Mouse (Mus musculus): ENCODE measurements around the gene Fam71f2. TPM values are rescaled to one million over a fixed set of nuclear protein-coding genes. Genes with fewer than 3 reads are reported as not detected.

The Fam71f2 gene
- total and polyA plus RNA-seq, 2 experiments from 2014 or later, result 0.62 to 0.64 TPM

- H3K36me3 ChIP-seq (ENCODE audit: insufficient read depth), result peaks cover 7% of the 10 kb centered on the region; the same call in 1 of the 2 replicates
- no peaks in the 10 kb centered on the region for H3K9me3 ChIP-seq (ENCODE audit: low read length)
- H3K27me3 ChIP-seq (ENCODE audit: insufficient read depth, low read length), result no peaks in the 10 kb centered on the region
- peak within 1 kb of the TSS; percentile 70 for H3K4me2 ChIP-seq (ENCODE audit: low read depth)
- ATAC-seq (peak; percentile 98), DNase-seq (peak; percentile 95)
- peak within 1 kb of the TSS; percentile 63 for H3K4me3 ChIP-seq (ENCODE audit: low read depth, low read length)
- H3K4me1 ChIP-seq (ENCODE audit: insufficient read depth), result peaks cover 4% of the 10 kb centered on the region; the same call in 1 of the 2 replicates
- peak within 1 kb of the TSS; percentile 65 for H3K9ac ChIP-seq
- 0 out of 2 replicates have a peak, but pooled peaks have one; percentile 2 for TF ChIP-seq CTCF (IDR thresholded peaks at IDR 0.05; ENCODE audit: low read depth)
- 1% methylated on average over 46 of the region's 46 CpGs for WGBS
- H3K27ac ChIP-seq (ENCODE audit: low read depth, low read length), result peak within 1 kb of the TSS; percentile 16; the same call in 1 of the 2 replicates
These were observed 6.9 kb upstream of the Fam71f2 start, which contains the start of gene Hilpda for GRCm38 (mm10) chr6:29272312-29273072. Gene Hilpda, plus strand, starts transcription at chr6:29272488.

GRCm38 (mm10) chr6:29276746-29277145 lies 2.6 kb upstream of the Fam71f2 start:
- 92% methylated on average over 5 of the region's 5 CpGs for WGBS
- Histone ChIP-seq H3K4me1 (ENCODE audit: insufficient read depth) (peaks cover 4% of the 10 kb centered on the region; the same call in 1 of the 2 replicates), H3K27ac (ENCODE audit: low read depth, low read length) (no peak overlapping the region), H3K36me3 (ENCODE audit: insufficient read depth) (peaks cover 7% of the 10 kb centered on the region; the same call in 1 of the 2 replicates), H3K4me2 (ENCODE audit: low read depth) (no peak overlapping the region), H3K27me3 (ENCODE audit: insufficient read depth, low read length) (no peaks in the 10 kb centered on the region), H3K4me3 (ENCODE audit: low read depth, low read length) (no peak overlapping the region), H3K9me3 (ENCODE audit: low read length) (no peaks in the 10 kb centered on the region), H3K9ac (no peak overlapping the region)
- ATAC-seq, result no peak
- TF ChIP-seq CTCF (IDR thresholded peaks at IDR 0.05; ENCODE audit: low read depth), result no peak
- no peak for DNase-seq

- Histone ChIP-seq H3K4me3 (ENCODE audit: low read depth, low read length) (no peak overlapping the region), H3K36me3 (ENCODE audit: insufficient read depth) (peaks cover 7% of the 10 kb centered on the region; the same call in 1 of the 2 replicates), H3K9me3 (ENCODE audit: low read length) (no peaks in the 10 kb centered on the region), H3K27me3 (ENCODE audit: insufficient read depth, low read length) (no peaks in the 10 kb centered on the region), H3K27ac (ENCODE audit: low read depth, low read length) (peak overlapping the region; percentile 9; the same call in 1 of the 2 replicates), H3K4me1 (ENCODE audit: insufficient read depth) (no peaks in the 10 kb centered on the region), H3K9ac (no peak overlapping the region), H3K4me2 (ENCODE audit: low read depth) (no peak overlapping the region)
- peak; percentile 84 for TF ChIP-seq CTCF (IDR thresholded peaks at IDR 0.05; ENCODE audit: low read depth)
- peak; percentile 90 for ATAC-seq
- peak; percentile 72 for DNase-seq
- WGBS, result 35% methylated on average over 8 of the region's 8 CpGs
These were observed 703 bp upstream of the Fam71f2 start for GRCm38 (mm10) chr6:29278513-29279267.

- DNase-seq (no peak), ATAC-seq (no peak)
- H3K9me3 ChIP-seq (ENCODE audit: low read length), result no peaks in the 10 kb centered on the region
- no peaks in the 10 kb centered on the region for H3K4me1 ChIP-seq (ENCODE audit: insufficient read depth)
- no peaks in the 10 kb centered on the region for H3K27me3 ChIP-seq (ENCODE audit: insufficient read depth, low read length)
- H3K4me2 ChIP-seq (ENCODE audit: low read depth), result no peak overlapping the region
- 26% methylated on average over 7 of the region's 7 CpGs for WGBS
- no peak overlapping the region for H3K9ac ChIP-seq
- no peak overlapping the region for H3K27ac ChIP-seq (ENCODE audit: low read depth, low read length)
- no peaks in the 10 kb centered on the region for H3K36me3 ChIP-seq (ENCODE audit: insufficient read depth)
- TF ChIP-seq CTCF (IDR thresholded peaks at IDR 0.05; ENCODE audit: low read depth), result no peak
- H3K4me3 ChIP-seq (ENCODE audit: low read depth, low read length), result no peak overlapping the region
These were observed 1.3 kb downstream of the Fam71f2 start for GRCm38 (mm10) chr6:29280671-29281070.

GRCm38 (mm10) chr6:29286870-29287269 lies 7.5 kb downstream of the Fam71f2 start:
- Histone ChIP-seq H3K4me3 (ENCODE audit: low read depth, low read length) (no peak overlapping the region), H3K27ac (ENCODE audit: low read depth, low read length) (no peak overlapping the region), H3K4me1 (ENCODE audit: insufficient read depth) (no peaks in the 10 kb centered on the region), H3K36me3 (ENCODE audit: insufficient read depth) (no peaks in the 10 kb centered on the region), H3K9me3 (ENCODE audit: low read length) (no peaks in the 10 kb centered on the region), H3K27me3 (ENCODE audit: insufficient read depth, low read length) (no peaks in the 10 kb centered on the region), H3K4me2 (ENCODE audit: low read depth) (no peak overlapping the region), H3K9ac (no peak overlapping the region)
- ATAC-seq (no peak), DNase-seq (no peak)
- WGBS, result 75% methylated on average over 7 of the region's 7 CpGs
- no peak for TF ChIP-seq CTCF (IDR thresholded peaks at IDR 0.05; ENCODE audit: low read depth)

- ATAC-seq (no peak), DNase-seq (no peak)
- no peaks in the 10 kb centered on the region for H3K9me3 ChIP-seq (ENCODE audit: low read length)
- WGBS, result 30% methylated on average over 6 of the region's 6 CpGs
- no peak overlapping the region for H3K4me2 ChIP-seq (ENCODE audit: low read depth)
- no peak overlapping the region for H3K9ac ChIP-seq
- no peaks in the 10 kb centered on the region for H3K27me3 ChIP-seq (ENCODE audit: insufficient read depth, low read length)
- no peak for TF ChIP-seq CTCF (IDR thresholded peaks at IDR 0.05; ENCODE audit: low read depth)
- H3K27ac ChIP-seq (ENCODE audit: low read depth, low read length), result no peak overlapping the region
- no peaks in the 10 kb centered on the region for H3K4me1 ChIP-seq (ENCODE audit: insufficient read depth)
- no peak overlapping the region for H3K4me3 ChIP-seq (ENCODE audit: low read depth, low read length)
- no peaks in the 10 kb centered on the region for H3K36me3 ChIP-seq (ENCODE audit: insufficient read depth)
These were observed 8.1 kb downstream of the Fam71f2 start for GRCm38 (mm10) chr6:29287481-29287880.

GRCm38 (mm10) chr6:29287944-29288343 lies 8.6 kb downstream of the Fam71f2 start:
- H3K9me3 ChIP-seq (ENCODE audit: low read length), result no peaks in the 10 kb centered on the region
- no peak for TF ChIP-seq CTCF (IDR thresholded peaks at IDR 0.05; ENCODE audit: low read depth)
- H3K27ac ChIP-seq (ENCODE audit: low read depth, low read length), result no peak overlapping the region
- no peaks in the 10 kb centered on the region for H3K4me1 ChIP-seq (ENCODE audit: insufficient read depth)
- no peak overlapping the region for H3K9ac ChIP-seq
- WGBS, result 54% methylated on average over 5 of the region's 5 CpGs
- H3K36me3 ChIP-seq (ENCODE audit: insufficient read depth), result no peaks in the 10 kb centered on the region
- ATAC-seq (no peak), DNase-seq (no peak)
- H3K27me3 ChIP-seq (ENCODE audit: insufficient read depth, low read length), result no peaks in the 10 kb centered on the region
- no peak overlapping the region for H3K4me3 ChIP-seq (ENCODE audit: low read depth, low read length)
- H3K4me2 ChIP-seq (ENCODE audit: low read depth), result no peak overlapping the region

Data from forebrain, postnatal 0 days (tissue).